Mouse (Mus musculus) MEL (cell line): ENCODE results near the gene Zhx3. TPM values are rescaled to one million over a fixed set of nuclear protein-coding genes. Genes with fewer than 3 reads are reported as not detected.

Experiments used
- DNase-seq: peaks from one replicate; pipeline ENCODE4 v3.0.0; 2011; ENCODE audit warnings: low read depth, low spot score
- H3K27ac ChIP-seq: 2 replicates; pipeline ENCODE4 v1.5.1; 2012; ENCODE audit warnings: low read depth, mild to moderate bottlenecking, control low read depth, low read length, moderate library complexity; ENCODE audit not compliant: control insufficient read depth
- H3K27me3 ChIP-seq, 2 experiments: fragments of 150-350 bp in 1 of 2; sonication (generic) in 1 of 2; 2 replicates each; pipeline ENCODE4 v1.6.1; 2012; ENCODE audit warnings: low read length in 2 of 2, mild to moderate bottlenecking in 2 of 2, improper control_type of control experiment in 1 of 2, moderate library complexity in 1 of 2; ENCODE audit not compliant: insufficient read depth in 2 of 2, control insufficient read depth in 1 of 2
- H3K36me3 ChIP-seq, 2 experiments: 2 replicates each; pipeline ENCODE4 v1.6.1; 2012 to 2014; ENCODE audit warnings: low read length in 2 of 2, improper control_type of control experiment in 1 of 2, inconsistent platforms in 1 of 2, mild to moderate bottlenecking in 1 of 2; ENCODE audit not compliant: insufficient read depth in 2 of 2, control insufficient read depth in 1 of 2
- H3K4me1 ChIP-seq, 2 experiments: fragments of 150-350 bp in 1 of 2; sonication (generic) in 1 of 2; 2 replicates each; pipeline ENCODE4 v1.6.1; 2012; ENCODE audit warnings: low read length in 2 of 2, improper control_type of control experiment in 1 of 2, mild to moderate bottlenecking in 1 of 2; ENCODE audit not compliant: insufficient read depth in 2 of 2, control insufficient read depth in 1 of 2
- H3K4me3 ChIP-seq, 2 experiments: fragments of 150-350 bp in 1 of 2; sonication (generic) in 1 of 2; 2 replicates each; pipeline ENCODE4 v1.5.1; 2012; ENCODE audit warnings: low read depth in 2 of 2, low read length in 2 of 2, mild to moderate bottlenecking in 2 of 2, moderate library complexity in 2 of 2, control low read depth in 1 of 2, improper control_type of control experiment in 1 of 2; ENCODE audit not compliant: control insufficient read depth in 1 of 2, insufficient read depth in 1 of 2
- H3K79me2 ChIP-seq: 2 replicates; pipeline ENCODE4 v1.6.1; 2012; ENCODE audit warnings: mild to moderate bottlenecking, low read length, moderate library complexity; ENCODE audit not compliant: control insufficient read depth, poor library complexity, insufficient read depth
- H3K9ac ChIP-seq: 2 replicates; pipeline ENCODE4 v1.6.1; 2012; ENCODE audit warnings: low read depth, mild to moderate bottlenecking, control low read depth, low read length, moderate library complexity; ENCODE audit not compliant: control insufficient read depth, poor library complexity, severe bottlenecking
- H3K9me3 ChIP-seq: fragments of 150-350 bp; sonication (generic); replicated peaks from 2 replicates; pipeline ENCODE4 v1.6.1; 2012; ENCODE audit warnings: mild to moderate bottlenecking, low read length, improper control_type of control experiment, moderate library complexity; ENCODE audit not compliant: insufficient read depth
- CHD2 ChIP-seq: IDR thresholded peaks from 2 replicates; pipeline ENCODE4 v1.6.1; 2011; ENCODE audit warnings: low read length, improper control_type of control experiment
- ETS1 ChIP-seq: IDR thresholded peaks from 2 replicates; pipeline ENCODE4 v1.6.1; 2012; ENCODE audit warnings: low read depth, mild to moderate bottlenecking, inconsistent platforms, low read length, improper control_type of control experiment, moderate library complexity
- GATA1 ChIP-seq: IDR thresholded peaks from 2 replicates; pipeline ENCODE4 v1.6.1; 2011; ENCODE audit warnings: low read depth, low read length, improper control_type of control experiment
- JUND ChIP-seq: IDR thresholded peaks from 2 replicates; pipeline ENCODE4 v1.6.1; 2011; ENCODE audit warnings: low read depth, mild to moderate bottlenecking, improper control_type of control experiment, low read length
- MAFK ChIP-seq: IDR thresholded peaks from 2 replicates; pipeline ENCODE4 v1.6.1; 2011; ENCODE audit warnings: low read depth, mild to moderate bottlenecking, low read length, improper control_type of control experiment, borderline replicate concordance
- MEF2A ChIP-seq: IDR thresholded peaks from 2 replicates; pipeline ENCODE4 v1.6.1; 2014; ENCODE audit warnings: low read depth, mild to moderate bottlenecking, inconsistent platforms, low read length, improper control_type of control experiment; ENCODE audit not compliant: poor library complexity, insufficient replicate concordance, severe bottlenecking; ENCODE audit errors: extremely low read depth
- MXI1 ChIP-seq: IDR thresholded peaks from 2 replicates; pipeline ENCODE4 v1.6.1; 2011; ENCODE audit warnings: mild to moderate bottlenecking, low read depth, low read length, improper control_type of control experiment
- MYB ChIP-seq: IDR thresholded peaks from 2 replicates; pipeline ENCODE4 v1.6.1; 2011; ENCODE audit warnings: mild to moderate bottlenecking, low read depth, low read length, improper control_type of control experiment
- MYC ChIP-seq: IDR thresholded peaks from 2 replicates; pipeline ENCODE4 v1.6.1; 2011; ENCODE audit warnings: low read depth, mild to moderate bottlenecking, low read length, improper control_type of control experiment, moderate library complexity
- NELFE ChIP-seq: IDR thresholded peaks from 2 replicates; pipeline ENCODE4 v1.6.1; 2011; ENCODE audit warnings: low read depth, low read length, improper control_type of control experiment
- POLR2AphosphoS2 ChIP-seq: IDR thresholded peaks from 2 replicates; pipeline ENCODE4 v1.6.1; 2011; ENCODE audit warnings: low read length, improper control_type of control experiment
- SIN3A ChIP-seq: IDR thresholded peaks from 2 replicates; pipeline ENCODE4 v1.6.1; 2012; ENCODE audit warnings: low read length, improper control_type of control experiment, inconsistent platforms
- SMC3 ChIP-seq: IDR thresholded peaks from 2 replicates; pipeline ENCODE4 v1.6.1; 2011; ENCODE audit warnings: low read depth, low read length, improper control_type of control experiment
- UBTF ChIP-seq: IDR thresholded peaks from 2 replicates; pipeline ENCODE4 v1.6.1; 2012; ENCODE audit warnings: low read depth, mild to moderate bottlenecking, inconsistent platforms, low read length, improper control_type of control experiment, moderate library complexity, borderline replicate concordance; ENCODE audit not compliant: insufficient read depth
- USF1 ChIP-seq: IDR thresholded peaks from 2 replicates; pipeline ENCODE4 v1.6.1; 2014; ENCODE audit warnings: low read depth, mild to moderate bottlenecking, inconsistent platforms, low read length, improper control_type of control experiment, moderate library complexity
- USF2 ChIP-seq, 2 experiments: IDR thresholded peaks; 2 replicates each; pipeline ENCODE4 v1.6.1; 2011 to 2012; ENCODE audit warnings: improper control_type of control experiment in 2 of 2, low read length in 2 of 2, borderline replicate concordance in 1 of 2, inconsistent platforms in 1 of 2, low read depth in 1 of 2, mild to moderate bottlenecking in 1 of 2; ENCODE audit not compliant: insufficient read depth in 1 of 2
- ZC3H11A ChIP-seq: IDR thresholded peaks from 2 replicates; pipeline ENCODE4 v1.6.1; 2012; ENCODE audit warnings: low read depth, mild to moderate bottlenecking, inconsistent platforms, low read length, improper control_type of control experiment
- ZNF384 ChIP-seq: IDR thresholded peaks from 2 replicates; pipeline ENCODE4 v1.6.1; 2012; ENCODE audit warnings: low read depth, mild to moderate bottlenecking, inconsistent platforms, low read length, improper control_type of control experiment
- polyA plus RNA-seq, 2 experiments: library from polyadenylated mRNA; stranded (reverse) in 1 of 2; unstranded in 1 of 2; fragments of >175 nt in 1 of 2; fragments of >200 nt in 1 of 2; gene quantifications; 2 replicates each; pipeline versions ENCODE4 v1.2.1 to v1.2.4; 2012; ENCODE audit warnings: low replicate concordance in 2 of 2, low read depth in 1 of 2; ENCODE audit not compliant: insufficient read length in 2 of 2, insufficient read depth in 1 of 2, missing spikeins in 1 of 2
- total RNA-seq: library from RNA; depleted of rRNA; stranded (reverse); fragments of 300-350 nt; gene quantifications from 2 replicates; pipeline ENCODE4 v1.2.3, GENCODE M21; 2012

Zhx3 gene
- total and polyA plus RNA-seq, 3 experiments = 4.4 to 4.8 TPM; not detected in 1

DNA sequence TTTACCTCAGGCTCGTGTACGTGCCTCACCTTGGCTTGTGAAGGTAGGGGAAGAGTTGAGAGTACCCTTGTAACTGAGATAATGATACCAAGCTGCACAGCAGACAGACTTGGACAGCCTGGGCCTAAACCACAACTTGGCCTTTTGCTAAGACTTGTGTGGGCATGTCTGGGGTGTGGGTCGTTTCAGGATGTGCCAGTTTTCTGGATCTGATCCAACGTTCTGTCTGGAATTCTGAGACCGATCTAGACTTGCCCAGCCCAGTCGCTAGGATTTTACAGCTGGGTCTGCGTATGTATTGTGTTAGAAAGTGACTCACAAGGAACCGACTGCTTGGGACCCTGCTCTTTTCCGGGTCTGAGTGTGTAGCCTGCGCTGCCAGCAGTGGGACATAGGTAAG lies 125.7 kb downstream of the Zhx3 start:
- H3K36me3 ChIP-seq = peaks cover 3 to 9% of the 10 kb centered on the region in 2 experiments; a peak in 3 of 4 replicates
- H3K9ac ChIP-seq = no peak overlapping the region
- H3K79me2 ChIP-seq = peaks cover 3% of the 10 kb centered on the region; the same call in 1 of the 2 replicates
- no peaks in the 10 kb centered on the region for H3K9me3 ChIP-seq
- H3K27me3 ChIP-seq = no peaks in the 10 kb centered on the region
- H3K4me1 ChIP-seq = peaks cover 2 to 15% of the 10 kb centered on the region in 2 experiments; a peak in 3 of 4 replicates
- DNase-seq = no peak
- H3K27ac ChIP-seq = no peak overlapping the region
- no peak for TF ChIP-seq SMC3
- TF ChIP-seq, all 39 proteins: peak for 0
- no peak overlapping the region for H3K4me3 ChIP-seq

DNA sequence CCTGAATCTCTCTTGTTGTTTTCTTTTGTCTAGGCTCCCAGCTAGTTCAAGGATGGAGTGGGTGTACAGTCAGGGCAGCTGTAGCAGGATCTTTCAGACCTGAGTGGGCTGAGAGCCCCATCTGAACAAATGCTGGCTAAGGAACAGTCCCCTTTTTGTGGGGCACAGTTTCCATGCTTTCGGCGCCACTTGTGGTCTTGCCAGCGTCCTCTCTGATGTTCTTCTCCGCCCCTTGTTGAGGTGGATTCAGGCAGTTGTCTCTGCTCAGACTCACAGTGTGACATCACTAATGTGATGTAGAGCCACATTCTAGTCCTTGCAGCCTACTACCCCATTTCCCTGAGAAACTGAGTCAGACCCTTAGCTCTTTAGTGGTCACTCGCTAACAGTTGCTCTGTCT lies 126.2 kb downstream of the Zhx3 start:
- H3K4me1 ChIP-seq = peaks cover 2 to 15% of the 10 kb centered on the region in 2 experiments; a peak in 3 of 4 replicates
- H3K27me3 ChIP-seq = no peaks in the 10 kb centered on the region
- peaks cover 3 to 9% of the 10 kb centered on the region in 2 experiments; a peak in 3 of 4 replicates for H3K36me3 ChIP-seq
- no peak for TF ChIP-seq MYB
- TF ChIP-seq USF2 (IDR thresholded peaks at IDR 0.05; ENCODE audit: borderline replicate concordance in 1 of 2, insufficient read depth in 1 of 2, low read depth in 1 of 2, low read length in 2 of 2) = no peak
- no peak for TF ChIP-seq SIN3A
- TF ChIP-seq POLR2AphosphoS2 = no peak
- no peak for TF ChIP-seq ETS1
- no peak for TF ChIP-seq MYC
- TF ChIP-seq JUND = no peak
- TF ChIP-seq MEF2A = no peak
- no peak for TF ChIP-seq MXI1
- no peak for TF ChIP-seq CHD2
- no peak for TF ChIP-seq ZNF384
- no peak for TF ChIP-seq UBTF
- TF ChIP-seq SMC3 = no peak
- no peaks in the 10 kb centered on the region for H3K9me3 ChIP-seq
- peaks cover 3% of the 10 kb centered on the region; the same call in 1 of the 2 replicates for H3K79me2 ChIP-seq
- H3K9ac ChIP-seq = no peak overlapping the region
- no peak overlapping the region for H3K4me3 ChIP-seq
- DNase-seq = no peak
- H3K27ac ChIP-seq = no peak overlapping the region

DNA sequence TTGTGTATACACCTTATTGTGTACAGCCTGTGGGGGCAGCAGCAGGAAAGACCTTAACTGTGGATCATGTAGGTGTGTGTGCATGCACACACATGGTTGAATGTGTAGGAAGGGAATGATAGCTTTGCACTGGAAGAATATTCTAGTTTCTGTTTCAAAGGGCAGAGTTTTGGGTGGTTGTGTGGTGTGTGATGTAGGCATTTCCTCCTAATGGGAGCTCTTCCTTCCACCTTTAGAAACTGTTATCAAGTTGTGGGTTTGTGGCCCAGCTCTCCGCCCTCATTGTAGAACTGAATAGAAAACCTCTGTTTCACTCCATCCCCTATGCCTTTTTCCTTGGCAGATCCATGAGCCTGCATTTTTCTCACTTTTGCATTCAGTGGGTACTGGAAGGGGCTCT lies 127.3 kb downstream of the Zhx3 start:
- no peak for TF ChIP-seq JUND
- no peak for TF ChIP-seq MAFK
- TF ChIP-seq NELFE = no peak
- TF ChIP-seq MXI1 = no peak
- 0 out of 2 replicates have a peak, but pooled peaks have one; percentile 38 for TF ChIP-seq GATA1
- TF ChIP-seq USF1 = no peak
- no peak for TF ChIP-seq ZC3H11A
- TF ChIP-seq MEF2A = no peak
- H3K4me3 ChIP-seq = no peak overlapping the region
- peaks cover 3 to 9% of the 10 kb centered on the region in 2 experiments; a peak in 3 of 4 replicates for H3K36me3 ChIP-seq
- peaks cover 2 to 18% of the 10 kb centered on the region in 2 experiments; a peak in 3 of 4 replicates for H3K4me1 ChIP-seq
- peak overlapping the region; percentile 12; the same call in 1 of the 2 replicates for H3K27ac ChIP-seq
- H3K9ac ChIP-seq = no peak overlapping the region
- no peaks in the 10 kb centered on the region for H3K27me3 ChIP-seq
- no peaks in the 10 kb centered on the region for H3K9me3 ChIP-seq
- H3K79me2 ChIP-seq = peaks cover 3% of the 10 kb centered on the region; the same call in 1 of the 2 replicates
- peak; percentile 53 for DNase-seq
